23 mouse cellular contexts compared by ENCODE assay signal in genomic region chr6:117508860-117509259, GRCm38 (mm10).
DNase-seq lines count a peak whose midpoint lies in the region; ATAC-seq lines count a peak whose summit lies in the region.
"Had no signal": no experiment of that assay in that cellular context is flagged by ENCODE, and none has a peak within 500 bp of the region (broad histone marks: within the 10 kb centered on the region; RNA-seq: fewer than 3 reads in every experiment).

No protein-coding gene starts in this region.

- H3K36me3 ChIP-seq in kidney, embryonic 14.5 days (ENCODE audit: control insufficient read depth, insufficient read depth, low read length) = no peaks in the 10 kb centered on the region
- H3K36me3 ChIP-seq: embryonic facial prominence, embryonic 12.5 days; forebrain, embryonic 12.5 days; heart, embryonic 15.5 days; hindbrain, embryonic 13.5 days; liver, embryonic 12.5 days; midbrain, embryonic 12.5 days; stomach, embryonic 15.5 days had no signal

- ATAC-seq in kidney, embryonic 14.5 days (ENCODE audit: low FRiP score, low TSS enrichment) = 0 out of 2 replicates have a peak, but pooled peaks have one; percentile 18
- ATAC-seq: liver, embryonic 12.5 days had no signal

- no peaks in the 10 kb centered on the region for H3K9me3 ChIP-seq in kidney, embryonic 14.5 days (ENCODE audit: control insufficient read depth, low read length)
- H3K9me3 ChIP-seq: embryonic facial prominence, embryonic 12.5 days; forebrain, embryonic 12.5 days; heart, embryonic 15.5 days; hindbrain, embryonic 13.5 days; liver, embryonic 12.5 days; midbrain, embryonic 12.5 days; stomach, embryonic 15.5 days had no signal

- peaks cover 2% of the 10 kb centered on the region for H3K27me3 ChIP-seq in kidney, embryonic 14.5 days (ENCODE audit: control insufficient read depth, insufficient read depth, low read length)
- H3K27me3 ChIP-seq: embryonic facial prominence, embryonic 12.5 days; forebrain, embryonic 12.5 days; heart, embryonic 15.5 days; hindbrain, embryonic 13.5 days; liver, embryonic 12.5 days; midbrain, embryonic 12.5 days; stomach, embryonic 15.5 days had no signal

- peak; percentile 57 for DNase-seq in adrenal gland, adult 2 months
- DNase-seq in adrenal gland, postnatal 14 days = no peak
- DNase-seq in kidney, postnatal 10 days = no peak
- peak; percentile 66 for DNase-seq in ovary, adult 18-20 months (ENCODE audit: low spot score)
- DNase-seq in ovary, postnatal 14 days (ENCODE audit: low spot score) = no peak
- peak; percentile 37 for DNase-seq in mesoderm, embryonic 11.5 days (ENCODE audit: low read depth, low spot score)
- no peak for DNase-seq in cerebellum, postnatal 10 days
- DNase-seq: cerebellum, adult 8-10 months; gastrocnemius, postnatal 36 days; heart, postnatal 36 days; kidney, postnatal 14 days; lung, adult 18-20 months; lung, postnatal 10 days; thymus, postnatal 25 days had no signal

- no peak overlapping the region for H3K9ac ChIP-seq in kidney, embryonic 14.5 days (ENCODE audit: low read depth, low read length)
- H3K9ac ChIP-seq: embryonic facial prominence, embryonic 12.5 days; forebrain, embryonic 12.5 days; heart, embryonic 15.5 days; hindbrain, embryonic 13.5 days; liver, embryonic 12.5 days; midbrain, embryonic 12.5 days; stomach, embryonic 15.5 days had no signal

- H3K4me3 ChIP-seq in kidney, embryonic 14.5 days (ENCODE audit: low read length) = no peak overlapping the region
- H3K4me3 ChIP-seq: embryonic facial prominence, embryonic 12.5 days; erythroblast, embryonic 14.5 days; forebrain, embryonic 12.5 days; heart, embryonic 15.5 days; hindbrain, embryonic 13.5 days; liver, embryonic 12.5 days; midbrain, embryonic 12.5 days; stomach, embryonic 15.5 days had no signal

- H3K4me2 ChIP-seq in kidney, embryonic 14.5 days (replicated peaks; ENCODE audit: low read depth, low read length) = no peak overlapping the region
- H3K4me2 ChIP-seq: embryonic facial prominence, embryonic 12.5 days; forebrain, embryonic 12.5 days; heart, embryonic 15.5 days; hindbrain, embryonic 13.5 days; liver, embryonic 12.5 days; midbrain, embryonic 12.5 days; stomach, embryonic 15.5 days had no signal

- no peak overlapping the region for H3K27ac ChIP-seq in kidney, embryonic 14.5 days (ENCODE audit: low read depth, low read length)
- H3K27ac ChIP-seq: embryonic facial prominence, embryonic 12.5 days; forebrain, embryonic 12.5 days; heart, embryonic 15.5 days; hindbrain, embryonic 13.5 days; liver, embryonic 12.5 days; midbrain, embryonic 12.5 days; stomach, embryonic 15.5 days had no signal

- 15% methylated on average over 6 of the region's 6 CpGs for WGBS in kidney, embryonic 14.5 days

- peaks cover 37% of the 10 kb centered on the region for H3K4me1 ChIP-seq in kidney, embryonic 14.5 days (ENCODE audit: control insufficient read depth, insufficient read depth, low read length)
- H3K4me1 ChIP-seq: forebrain, embryonic 12.5 days; heart, embryonic 15.5 days; hindbrain, embryonic 13.5 days; liver, embryonic 12.5 days; midbrain, embryonic 12.5 days had no signal

Comparison
In these comparisons a context has a peak if more than half of its experiments do, and no peak if none do; other contexts are left out.
1. DNase-seq: peak in adrenal gland, adult 2 months (single experiment), ovary, adult 18-20 months (single experiment) and mesoderm, embryonic 11.5 days (single experiment); none in adrenal gland, postnatal 14 days (single experiment), kidney, postnatal 10 days (single experiment), ovary, postnatal 14 days (single experiment) and cerebellum, postnatal 10 days (0 of 2).